Mouse (Mus musculus) lung, postnatal 0 days (tissue): Measurements from ENCODE around the gene Ankrd13a.

Source experiments
- CTCF ChIP-seq: IDR thresholded peaks from 2 replicates; pipeline ENCODE4 v1.5.1; 2016; ENCODE audit warnings: antibody characterized with exemption, mild to moderate bottlenecking
- EP300 ChIP-seq: IDR thresholded peaks from 2 replicates; pipeline ENCODE4 v1.6.1; 2016; ENCODE audit warnings: antibody characterized with exemption, mild to moderate bottlenecking, control low read depth

GRCm38 (mm10) chr5:114851565-114852236 lies 77.2 kb downstream of the Ankrd13a start:
- no peak for TF ChIP-seq CTCF
- no peak for TF ChIP-seq EP300
